In the genomic region with DNA sequence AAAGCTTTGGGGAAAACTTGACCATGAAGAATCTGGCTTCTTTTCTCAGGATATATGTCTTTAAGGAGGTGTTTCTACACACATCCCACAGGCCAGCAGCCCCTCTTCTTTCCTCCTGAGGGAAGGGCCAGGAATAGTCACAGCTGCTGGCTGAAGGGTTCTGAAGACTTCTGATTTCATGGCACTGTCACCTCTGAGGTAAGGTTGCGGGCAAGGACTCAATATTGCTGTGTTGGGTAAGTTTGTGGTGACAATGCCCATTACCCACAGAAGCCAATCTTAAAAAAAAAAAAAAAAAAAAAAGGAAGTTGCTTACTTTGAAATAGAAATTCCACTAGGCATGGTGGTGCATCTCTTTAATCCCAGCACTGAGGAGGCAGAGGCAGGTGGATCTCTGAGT, we compare ENCODE assay signal across 25 mouse cellular contexts. TPM values are rescaled to one million over a fixed set of nuclear protein-coding genes. Genes with fewer than 3 reads are reported as not detected.
DNase-seq lines count a peak whose midpoint lies in the region; ATAC-seq and TF ChIP-seq lines count a peak whose summit lies in the region.
"Had no signal": no experiment of that assay in that cellular context is flagged by ENCODE, and none has a peak within 500 bp of the region (broad histone marks: within the 10 kb centered on the region; RNA-seq: fewer than 3 reads in every experiment).

No protein-coding gene starts in this region.

- H3K79me2 ChIP-seq in CH12.LX (replicated peaks; ENCODE audit: control insufficient read depth, extremely low read depth, insufficient read depth, poor library complexity, severe bottlenecking) = no peaks in the 10 kb centered on the region

- TF ChIP-seq POLR2A in CH12.LX (IDR thresholded peaks at IDR 0.05; ENCODE audit: low read depth, low read length) = no peak

- peaks cover 3 to 10% of the 10 kb centered on the region in 2 experiments; a peak in 1 of 4 replicates for H3K4me1 ChIP-seq in CH12.LX (ENCODE audit: control insufficient read depth in 1 of 2, insufficient read depth in 2 of 2)
- no peaks in the 10 kb centered on the region for H3K4me1 ChIP-seq in stomach, postnatal 0 days (replicated peaks; ENCODE audit: control insufficient read depth, insufficient read depth)
- H3K4me1 ChIP-seq: embryonic facial prominence, embryonic 15.5 days; forebrain, embryonic 10.5 days; hindbrain, embryonic 15.5 days had no signal

- TF ChIP-seq RAD21 in CH12.LX (IDR thresholded peaks at IDR 0.05; ENCODE audit: low read depth, low read length) = no peak

- TF ChIP-seq CTCF in CH12.LX (conservative IDR thresholded peaks at IDR 0.05 in 1 of 2, IDR thresholded peaks at IDR 0.05 in 1 of 2; ENCODE audit: low read depth in 2 of 2, low read length in 2 of 2) = no peak
- TF ChIP-seq CTCF in stomach, postnatal 0 days (IDR thresholded peaks at IDR 0.05; ENCODE audit: low read depth) = no peak

- no peak overlapping the region for H3K27ac ChIP-seq in CH12.LX (ENCODE audit: insufficient read depth, low read depth)
- 0 out of 2 replicates have a peak overlapping the region, but pooled peaks have one; percentile 20 for H3K27ac ChIP-seq in stomach, postnatal 0 days (replicated peaks)
- H3K27ac ChIP-seq: embryonic facial prominence, embryonic 15.5 days; forebrain, embryonic 10.5 days; hindbrain, embryonic 15.5 days had no signal

- in situ Hi-C loops in CH12.LX (cut with MboI; ENCODE audit: low pct_ligation_motif_present, low pct_unique_long_range_greater_than_20kb, low sequenced_read_pairs) = no loop called here

- H3K4me2 ChIP-seq in CH12.LX (ENCODE audit: insufficient read depth, low read depth, poor library complexity, severe bottlenecking) = no peak overlapping the region
- H3K4me2 ChIP-seq in stomach, postnatal 0 days (replicated peaks; ENCODE audit: low read depth) = peak overlapping the region; percentile 27; the same call in 1 of the 2 replicates
- H3K4me2 ChIP-seq: embryonic facial prominence, embryonic 15.5 days; heart, embryonic 12.5 days; hindbrain, embryonic 15.5 days had no signal

- no peaks in the 10 kb centered on the region for H3K9me3 ChIP-seq in CH12.LX (replicated peaks; ENCODE audit: low read length)
- H3K9me3 ChIP-seq in stomach, postnatal 0 days (ENCODE audit: control insufficient read depth, low read length) = no peaks in the 10 kb centered on the region
- H3K9me3 ChIP-seq: embryonic facial prominence, embryonic 15.5 days; forebrain, embryonic 10.5 days; heart, embryonic 12.5 days; hindbrain, embryonic 15.5 days had no signal

- ATAC-seq in megakaryocyte, adult 5-6 weeks (ENCODE audit: poor library complexity, severe bottlenecking) = peak; percentile 84
- no peak for ATAC-seq in stomach, postnatal 0 days (ENCODE audit: low FRiP score, low TSS enrichment)
- ATAC-seq: activated CD4-positive, CD25-positive, alpha-beta regulatory T cell, adult 4 months; CD4-positive, CD25-positive, alpha-beta regulatory T cell, adult 4 months; forebrain, embryonic 14.5 days; Patski had no signal

- no peaks in the 10 kb centered on the region for H3K36me3 ChIP-seq in CH12.LX (replicated peaks in 1 of 2; ENCODE audit: control insufficient read depth in 1 of 2, insufficient read depth in 1 of 2, low read length in 1 of 2)
- no peaks in the 10 kb centered on the region for H3K36me3 ChIP-seq in stomach, postnatal 0 days (ENCODE audit: control insufficient read depth, insufficient read depth, low read length)
- H3K36me3 ChIP-seq: embryonic facial prominence, embryonic 15.5 days; forebrain, embryonic 10.5 days; heart, embryonic 12.5 days; hindbrain, embryonic 15.5 days had no signal

- DNase-seq in 416B (ENCODE audit: low read depth) (peak; percentile 41), CH12.LX (ENCODE audit: extremely low read depth) (no peak)
- no peak for DNase-seq in stomach, postnatal 0 days (ENCODE audit: low spot score)
- no peak for DNase-seq in gastrocnemius, adult 8-10 months (ENCODE audit: low spot score in 2 of 2)
- DNase-seq in thymus, postnatal 14 days = no peak
- DNase-seq: adrenal gland, postnatal 14 days; B cell, adult 2 months; cerebellum, adult 18-20 months; cerebellum, adult 9-11 months; cerebellum, postnatal 36 days; embryo, embryonic 11 days; gastrocnemius, postnatal 10 days had no signal

- dilution Hi-C loops in CH12.LX (cut with MboI; ENCODE audit: extremely low pct_ligation_motif_present, extremely low pct_unique_long_range_greater_than_20kb, low sequenced_read_pairs) = no loop called here

- no peak for TF ChIP-seq EP300 in CH12.LX (IDR thresholded peaks at IDR 0.05; ENCODE audit: low read length)
- no peak for TF ChIP-seq EP300 in stomach, postnatal 0 days (optimal IDR thresholded peaks at IDR 0.05)

- H3K27me3 ChIP-seq in CH12.LX (replicated peaks) = no peaks in the 10 kb centered on the region
- H3K27me3 ChIP-seq in stomach, postnatal 0 days (ENCODE audit: control insufficient read depth, insufficient read depth, low read length) = no peaks in the 10 kb centered on the region
- H3K27me3 ChIP-seq: embryonic facial prominence, embryonic 15.5 days; hindbrain, embryonic 15.5 days; Patski had no signal

- WGBS in stomach, postnatal 0 days = 76% methylated on average over 1 of the region's 1 CpGs

- H3K9ac ChIP-seq in CH12.LX (ENCODE audit: insufficient read depth, low read depth) = no peak overlapping the region
- no peak overlapping the region for H3K9ac ChIP-seq in stomach, postnatal 0 days (ENCODE audit: low read length)
- H3K9ac ChIP-seq: embryonic facial prominence, embryonic 15.5 days; heart, embryonic 12.5 days; hindbrain, embryonic 15.5 days had no signal

- H3K4me3 ChIP-seq in CH12.LX (replicated peaks in 1 of 3; ENCODE audit: low read depth in 2 of 3, low read length in 2 of 3, poor library complexity in 1 of 3) = no peak overlapping the region
- 0 out of 2 replicates have a peak overlapping the region, but pooled peaks have one; percentile 0 for H3K4me3 ChIP-seq in stomach, postnatal 0 days (ENCODE audit: low read depth, low read length)
- H3K4me3 ChIP-seq: embryonic facial prominence, embryonic 15.5 days; erythroblast, embryonic 14.5 days; forebrain, embryonic 10.5 days; heart, embryonic 12.5 days; hindbrain, embryonic 15.5 days had no signal

TF ChIP-seq in CH12.LX, 34 proteins besides CTCF, POLR2A, EP300 and RAD21:
- no peak for TF ChIP-seq NELFE (IDR thresholded peaks at IDR 0.05; ENCODE audit: low read depth, low read length)
- TF ChIP-seq ZNF384 (IDR thresholded peaks at IDR 0.05; ENCODE audit: low read depth, low read length) = peak; percentile 52

RNA-seq across cellular contexts. Expression of gene Gcnt3, which starts 5.7 kb away (rescaled TPM):
- 0.04 TPM in 1 of 2 replicates, not detected in the other for total RNA-seq in CH12.LX (2012; rRNA removed)
- total RNA-seq in CH12.LX (2014; rRNA removed) = 0.04 TPM in 1 of 2 replicates, not detected in the other
- not detected in 2 replicates for polyA plus RNA-seq in CH12.LX (2012; ENCODE audit: insufficient read length, low read depth)
- not detected in 2 replicates for total RNA-seq in megakaryocyte, adult 5-6 weeks (2015)
- not detected in 2 replicates for total RNA-seq in megakaryocyte, adult 5-6 weeks (2017)
- 76.2 and 81.1 TPM in 2 replicates for polyA plus RNA-seq in stomach, postnatal 0 days (2015; fragmentation: Nextera tagmentation; extraction: Ambion mirVana)
- not detected for total RNA-seq in gastrocnemius, adult 8-10 months (2022)
- total RNA-seq: adrenal gland, adult 18-20 months; adrenal gland, postnatal 14 days; gastrocnemius, postnatal 10 days; gastrocnemius, postnatal 4 days had no signal
- polyA plus RNA-seq: activated CD4-positive, CD25-positive, alpha-beta regulatory T cell, adult 4 months; CD4-positive, CD25-positive, alpha-beta regulatory T cell, adult 4 months; embryonic facial prominence, embryonic 11.5 days; erythroblast, embryonic 14.5 days; forebrain, embryonic 10.5 days; forebrain, embryonic 14.5 days; heart, embryonic 12.5 days; hindbrain, embryonic 15.5 days had no signal

RNA-seq across cellular contexts. Expression of gene Gtf2a2, which starts 19.8 kb away (rescaled TPM):
- total RNA-seq in CH12.LX (2012; rRNA removed) (51.1 and 65.5 TPM in 2 replicates), CH12.LX (2014; rRNA removed) (156 and 179 TPM in 2 replicates)
- 94.2 and 109 TPM in 2 replicates for polyA plus RNA-seq in CH12.LX (2012; ENCODE audit: insufficient read length, low read depth)
- 117 and 126 TPM in 2 replicates for total RNA-seq in megakaryocyte, adult 5-6 weeks (2015)
- 121 and 130 TPM in 2 replicates for total RNA-seq in megakaryocyte, adult 5-6 weeks (2017)
- 159 and 160 TPM in 2 replicates for polyA plus RNA-seq in stomach, postnatal 0 days (2015; fragmentation: Nextera tagmentation; extraction: Ambion mirVana)
- 10 to 100 TPM; 51.5 to 60.3 (median 56.9) TPM for total RNA-seq in gastrocnemius, adult 8-10 months (2022)

RNA-seq across cellular contexts. Expression of gene Bnip2, which starts 42.9 kb away (rescaled TPM):
- 54.3 and 67.5 TPM in 2 replicates for total RNA-seq in CH12.LX (2012; rRNA removed)
- total RNA-seq in CH12.LX (2014; rRNA removed) = 104 and 117 TPM in 2 replicates
- 88.1 and 89.7 TPM in 2 replicates for polyA plus RNA-seq in CH12.LX (2012; ENCODE audit: insufficient read length, low read depth)
- 123 and 131 TPM in 2 replicates for total RNA-seq in megakaryocyte, adult 5-6 weeks (2015)
- total RNA-seq in megakaryocyte, adult 5-6 weeks (2017) = 196 and 207 TPM in 2 replicates
- polyA plus RNA-seq in stomach, postnatal 0 days (2015; fragmentation: Nextera tagmentation; extraction: Ambion mirVana) = 59.2 and 65.6 TPM in 2 replicates
- 10 to 100 TPM; 77.2 to 83.2 (median 79.7) TPM for total RNA-seq in gastrocnemius, adult 8-10 months (2022)
